Comparison of ENCODE assay signal across 24 mouse cellular contexts in genomic region chr7:66001035-66001754, GRCm38 (mm10). TPM values are rescaled to one million over a fixed set of nuclear protein-coding genes. Genes with fewer than 3 reads are reported as not detected.
DNase-seq lines count a peak whose midpoint lies in the region; ATAC-seq and TF ChIP-seq lines count a peak whose summit lies in the region.
"Had no signal": no experiment of that assay in that cellular context is flagged by ENCODE, and none has a peak within 500 bp of the region (broad histone marks: within the 10 kb centered on the region; RNA-seq: fewer than 3 reads in every experiment).

No protein-coding gene starts in this region.

- WGBS in forebrain, embryonic 16.5 days: 84% methylated on average over 16 of the region's 16 CpGs
- 93% methylated on average over 16 of the region's 16 CpGs for WGBS in forebrain, embryonic 10.5 days
- WGBS in midbrain, embryonic 11.5 days: 91% methylated on average over 16 of the region's 16 CpGs
- 87% methylated on average over 16 of the region's 16 CpGs for WGBS in midbrain, postnatal 0 days
- 77% methylated on average over 16 of the region's 16 CpGs for WGBS in stomach, embryonic 15.5 days

- H3K27me3 ChIP-seq in forebrain, embryonic 16.5 days (replicated peaks; ENCODE audit: control insufficient read depth, insufficient read depth, low read length): no peaks in the 10 kb centered on the region
- no peaks in the 10 kb centered on the region for H3K27me3 ChIP-seq in forebrain, embryonic 10.5 days (ENCODE audit: poor library complexity, severe bottlenecking)
- H3K27me3 ChIP-seq in midbrain, embryonic 11.5 days (ENCODE audit: control insufficient read depth, insufficient read depth, low read length): no peaks in the 10 kb centered on the region
- H3K27me3 ChIP-seq in midbrain, postnatal 0 days (ENCODE audit: insufficient read depth, low read length): no peaks in the 10 kb centered on the region
- H3K27me3 ChIP-seq in stomach, embryonic 15.5 days (replicated peaks): no peaks in the 10 kb centered on the region
- H3K27me3 ChIP-seq: heart, embryonic 13.5 days had no signal

- no peak overlapping the region for H3K9ac ChIP-seq in forebrain, embryonic 16.5 days (replicated peaks; ENCODE audit: low read depth, low read length)
- H3K9ac ChIP-seq in midbrain, embryonic 11.5 days (ENCODE audit: low read length): no peak overlapping the region
- H3K9ac ChIP-seq in midbrain, postnatal 0 days (replicated peaks; ENCODE audit: low read length, poor library complexity, severe bottlenecking): no peak overlapping the region
- H3K9ac ChIP-seq in stomach, embryonic 15.5 days: no peak overlapping the region
- H3K9ac ChIP-seq: heart, embryonic 13.5 days had no signal

- DNase-seq in forebrain, embryonic 10.5 days (ENCODE audit: extremely low spot score, low spot score): no peak
- DNase-seq in midbrain, embryonic 11.5 days (ENCODE audit: low spot score, missing footprints): peak; percentile 37
- no peak for DNase-seq in midbrain, postnatal 0 days (ENCODE audit: low spot score)
- DNase-seq in cerebellum, postnatal 14 days: peak; percentile 67 to 78
- DNase-seq in spleen, postnatal 4 days (ENCODE audit: low spot score in 2 of 2): no peak
- DNase-seq in spleen, postnatal 10 days (ENCODE audit: low spot score in 2 of 2): no peak
- DNase-seq: adrenal gland, postnatal 10 days; heart, postnatal 4 days; kidney, adult 18-20 months; kidney, postnatal 10 days; lung, adult 18-20 months had no signal

- H3K9me3 ChIP-seq in forebrain, embryonic 16.5 days (ENCODE audit: control insufficient read depth, low read length): 0 out of 2 replicates have a peak, but pooled peaks cover 4% of the 10 kb centered on the region
- peaks cover 5% of the 10 kb centered on the region for H3K9me3 ChIP-seq in forebrain, embryonic 10.5 days
- no peaks in the 10 kb centered on the region for H3K9me3 ChIP-seq in midbrain, embryonic 11.5 days (ENCODE audit: control insufficient read depth, low read length)
- peaks cover 5% of the 10 kb centered on the region; the same call in 1 of the 2 replicates for H3K9me3 ChIP-seq in midbrain, postnatal 0 days (ENCODE audit: low read length)
- no peaks in the 10 kb centered on the region for H3K9me3 ChIP-seq in stomach, embryonic 15.5 days

- ATAC-seq in forebrain, embryonic 16.5 days: peak; percentile 69
- no peak for ATAC-seq in midbrain, embryonic 11.5 days (ENCODE audit: low FRiP score)
- no peak for ATAC-seq in midbrain, postnatal 0 days (ENCODE audit: low FRiP score)
- ATAC-seq in stomach, embryonic 15.5 days (ENCODE audit: insufficient read depth, low FRiP score, low read depth): peak; percentile 31; the same call in 1 of the 2 replicates
- ATAC-seq: forebrain, embryonic 14.5 days; hindbrain, postnatal 0 days; midbrain, embryonic 16.5 days had no signal

- no peak for TF ChIP-seq CTCF in midbrain, postnatal 0 days (IDR thresholded peaks at IDR 0.05)

- H3K36me3 ChIP-seq in forebrain, embryonic 16.5 days (ENCODE audit: control insufficient read depth, insufficient read depth): no peaks in the 10 kb centered on the region
- H3K36me3 ChIP-seq in forebrain, embryonic 10.5 days (replicated peaks): no peaks in the 10 kb centered on the region
- H3K36me3 ChIP-seq in midbrain, embryonic 11.5 days (ENCODE audit: control insufficient read depth, insufficient read depth, low read length): no peaks in the 10 kb centered on the region
- no peaks in the 10 kb centered on the region for H3K36me3 ChIP-seq in midbrain, postnatal 0 days (ENCODE audit: insufficient read depth, low read length)
- no peaks in the 10 kb centered on the region for H3K36me3 ChIP-seq in stomach, embryonic 15.5 days
- H3K36me3 ChIP-seq: heart, embryonic 13.5 days had no signal

- H3K4me2 ChIP-seq in forebrain, embryonic 16.5 days (ENCODE audit: low read length): no peak overlapping the region
- H3K4me2 ChIP-seq in midbrain, embryonic 11.5 days: no peak overlapping the region
- no peak overlapping the region for H3K4me2 ChIP-seq in midbrain, postnatal 0 days (ENCODE audit: low read depth, low read length, poor library complexity, severe bottlenecking)
- no peak overlapping the region for H3K4me2 ChIP-seq in stomach, embryonic 15.5 days
- H3K4me2 ChIP-seq: heart, embryonic 13.5 days had no signal

- no peak overlapping the region for H3K4me3 ChIP-seq in forebrain, embryonic 16.5 days (replicated peaks; ENCODE audit: low read length)
- no peak overlapping the region for H3K4me3 ChIP-seq in forebrain, embryonic 10.5 days
- H3K4me3 ChIP-seq in midbrain, embryonic 11.5 days (ENCODE audit: low read depth, low read length): no peak overlapping the region
- no peak overlapping the region for H3K4me3 ChIP-seq in midbrain, postnatal 0 days (ENCODE audit: low read depth, low read length)
- H3K4me3 ChIP-seq in stomach, embryonic 15.5 days (replicated peaks): no peak overlapping the region
- H3K4me3 ChIP-seq: heart, embryonic 13.5 days had no signal

- H3K4me1 ChIP-seq in forebrain, embryonic 16.5 days (replicated peaks; ENCODE audit: control insufficient read depth, insufficient read depth, low read length): no peaks in the 10 kb centered on the region
- H3K4me1 ChIP-seq in forebrain, embryonic 10.5 days: peaks cover 9% of the 10 kb centered on the region
- no peaks in the 10 kb centered on the region for H3K4me1 ChIP-seq in midbrain, embryonic 11.5 days (ENCODE audit: control insufficient read depth, insufficient read depth, low read length)
- no peaks in the 10 kb centered on the region for H3K4me1 ChIP-seq in midbrain, postnatal 0 days (ENCODE audit: insufficient read depth, low read length)
- H3K4me1 ChIP-seq in stomach, embryonic 15.5 days: no peaks in the 10 kb centered on the region
- H3K4me1 ChIP-seq: heart, embryonic 13.5 days had no signal

- H3K27ac ChIP-seq in forebrain, embryonic 16.5 days (ENCODE audit: low read length): no peak overlapping the region
- H3K27ac ChIP-seq in forebrain, embryonic 10.5 days: no peak overlapping the region
- no peak overlapping the region for H3K27ac ChIP-seq in midbrain, embryonic 11.5 days (ENCODE audit: low read depth, low read length)
- H3K27ac ChIP-seq in midbrain, postnatal 0 days (ENCODE audit: low read depth, low read length): no peak overlapping the region
- peak overlapping the region; percentile 79 for H3K27ac ChIP-seq in stomach, embryonic 15.5 days
- H3K27ac ChIP-seq: heart, embryonic 13.5 days; hindbrain, postnatal 0 days had no signal

RNA-seq across cellular contexts. Expression of gene Gm45213, which starts 42.2 kb away (rescaled TPM):
- polyA plus RNA-seq in forebrain, embryonic 16.5 days (2015; fragmentation: Nextera tagmentation; extraction: Ambion mirVana): not detected in 2 replicates
- not detected in 2 replicates for polyA plus RNA-seq in forebrain, embryonic 10.5 days (2016; fragmentation: Nextera tagmentation; extraction: Ambion mirVana)
- polyA plus RNA-seq in midbrain, embryonic 11.5 days (2014; fragmentation: Nextera tagmentation; extraction: Ambion mirVana): not detected in 2 replicates
- total RNA-seq in midbrain, postnatal 0 days (2014; rRNA removed): not detected in 2 replicates
- not detected in 2 replicates for polyA plus RNA-seq in midbrain, postnatal 0 days (2015; fragmentation: Nextera tagmentation; extraction: Ambion mirVana)
- not detected in 2 replicates for polyA plus RNA-seq in stomach, embryonic 15.5 days (2015; fragmentation: Nextera tagmentation; extraction: Ambion mirVana)
- total RNA-seq: adrenal gland, postnatal 10 days; gastrocnemius, postnatal 4 days; heart, postnatal 4 days; hindbrain, postnatal 0 days; layer of hippocampus, adult 8-10 months; left cerebral cortex, adult 8-10 months; megakaryocyte, adult 5-6 weeks had no signal
- polyA plus RNA-seq: forebrain, embryonic 14.5 days; heart, embryonic 13.5 days; hindbrain, postnatal 0 days; limb, embryonic 14.5 days; midbrain, embryonic 16.5 days; spleen, adult 2 months; urinary bladder, adult 2 months had no signal

RNA-seq across cellular contexts. Expression of gene Snrpa1, which starts 57.6 kb away (rescaled TPM):
- 147 and 154 TPM in 2 replicates for polyA plus RNA-seq in forebrain, embryonic 16.5 days (2015; fragmentation: Nextera tagmentation; extraction: Ambion mirVana)
- polyA plus RNA-seq in forebrain, embryonic 10.5 days (2016; fragmentation: Nextera tagmentation; extraction: Ambion mirVana): 292 and 294 TPM in 2 replicates
- 230 and 247 TPM in 2 replicates for polyA plus RNA-seq in midbrain, embryonic 11.5 days (2014; fragmentation: Nextera tagmentation; extraction: Ambion mirVana)
- total RNA-seq in midbrain, postnatal 0 days (2014; rRNA removed): 37.0 and 48.2 TPM in 2 replicates
- polyA plus RNA-seq in midbrain, postnatal 0 days (2015; fragmentation: Nextera tagmentation; extraction: Ambion mirVana): 131 and 140 TPM in 2 replicates
- 150 and 164 TPM in 2 replicates for polyA plus RNA-seq in stomach, embryonic 15.5 days (2015; fragmentation: Nextera tagmentation; extraction: Ambion mirVana)

Comparison
In these comparisons a context has a peak if more than half of its experiments do, and no peak if none do; other contexts are left out.
1. DNase-seq: peak in midbrain, embryonic 11.5 days (single experiment) and cerebellum, postnatal 14 days (2 of 2); none in forebrain, embryonic 10.5 days (single experiment), midbrain, postnatal 0 days (single experiment), spleen, postnatal 4 days (0 of 2) and spleen, postnatal 10 days (0 of 2).
2. ATAC-seq: peak in forebrain, embryonic 16.5 days (single experiment) and stomach, embryonic 15.5 days (single experiment); none in midbrain, embryonic 11.5 days (single experiment) and midbrain, postnatal 0 days (single experiment).